Mouse (Mus musculus): ENCODE results near the gene Kidins220.

The Kidins220 gene

DNA sequence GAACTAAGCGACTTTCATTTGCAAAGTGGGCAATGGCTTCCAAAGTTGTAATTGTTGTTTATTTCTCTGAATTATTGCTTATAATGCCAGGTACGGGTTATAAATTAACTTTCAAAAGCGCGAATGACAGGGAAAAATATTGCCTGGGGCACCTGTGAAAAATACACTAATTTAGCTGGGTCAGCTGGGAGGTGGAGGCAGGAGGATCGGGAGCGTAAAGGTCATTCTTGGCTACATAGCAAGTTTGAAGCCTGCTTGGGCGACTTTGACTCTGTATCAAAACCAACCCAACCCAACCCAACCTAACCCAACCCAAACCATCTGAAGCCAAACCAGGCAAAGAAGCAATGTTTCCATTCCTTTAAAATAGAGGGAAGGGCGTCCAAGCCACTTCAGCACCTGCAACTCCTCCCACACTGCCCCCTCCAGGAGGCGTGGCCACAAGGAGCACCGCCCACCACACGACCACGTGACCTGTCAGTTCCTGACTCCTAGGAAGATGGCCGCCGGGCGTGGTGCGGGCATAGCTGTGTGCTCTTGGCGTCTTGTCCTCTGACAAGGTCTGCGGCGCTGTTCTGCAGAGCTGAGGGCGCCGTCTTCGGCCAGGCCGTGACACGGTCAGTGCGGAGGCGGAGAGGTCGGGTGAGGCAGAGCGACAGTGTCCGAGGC, at the start of gene Kidins220:
Kidins220 (plus strand) TSS at position 480 of the 669 bp plus-strand sequence.
- DNase-seq, result peak; percentile 98

GRCm38 (mm10) chr12:24925276-24925675, 49.4 kb upstream of the Kidins220 start:
- DNase-seq, result no peak

GRCm38 (mm10) chr12:24925684-24926083, 49.0 kb upstream of the Kidins220 start:
- no peak for DNase-seq

DNA sequence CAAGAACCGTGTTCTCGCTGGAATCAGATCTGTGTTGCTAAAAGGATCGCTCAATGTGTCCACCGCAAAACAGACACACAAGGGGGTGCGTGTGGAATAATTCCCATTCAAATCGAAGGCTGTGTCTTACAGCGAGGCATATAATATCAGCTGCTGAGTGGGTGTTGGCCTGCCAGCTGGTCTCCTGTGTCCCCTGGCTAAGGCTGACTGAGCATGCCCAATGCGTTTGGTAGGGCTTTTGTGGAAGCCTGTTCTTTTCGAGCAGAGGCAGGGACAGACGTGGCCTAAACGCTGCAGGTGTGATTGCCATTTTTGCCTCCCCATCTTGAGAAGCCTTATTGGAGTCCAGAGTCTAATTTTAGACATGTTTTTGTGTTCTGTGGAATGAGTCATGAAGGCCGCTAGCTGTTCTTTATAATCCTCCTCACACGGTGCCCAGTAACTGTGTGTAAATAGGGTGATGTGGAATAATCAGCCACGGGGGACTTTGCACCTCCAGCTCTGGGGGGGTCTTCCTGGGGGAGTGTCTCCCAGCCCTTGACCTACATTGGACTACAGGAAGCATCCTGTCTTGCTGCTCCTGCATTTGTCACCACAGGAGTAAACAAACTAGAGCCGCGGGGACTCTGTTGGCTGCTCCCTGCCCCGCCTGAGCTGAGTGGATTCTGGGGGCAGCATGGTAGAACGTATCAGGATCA, 46.5 kb upstream of the Kidins220 start:
- DNase-seq, result no peak

- DNase-seq, result no peak
Measured at GRCm38 (mm10) chr12:24929043-24929442, 45.7 kb upstream of the Kidins220 start.

GRCm38 (mm10) chr12:24930760-24931159, 44.0 kb upstream of the Kidins220 start:
- DNase-seq, result no peak

- DNase-seq, result no peak
Measured at GRCm38 (mm10) chr12:24932120-24932519, 42.6 kb upstream of the Kidins220 start.

DNA sequence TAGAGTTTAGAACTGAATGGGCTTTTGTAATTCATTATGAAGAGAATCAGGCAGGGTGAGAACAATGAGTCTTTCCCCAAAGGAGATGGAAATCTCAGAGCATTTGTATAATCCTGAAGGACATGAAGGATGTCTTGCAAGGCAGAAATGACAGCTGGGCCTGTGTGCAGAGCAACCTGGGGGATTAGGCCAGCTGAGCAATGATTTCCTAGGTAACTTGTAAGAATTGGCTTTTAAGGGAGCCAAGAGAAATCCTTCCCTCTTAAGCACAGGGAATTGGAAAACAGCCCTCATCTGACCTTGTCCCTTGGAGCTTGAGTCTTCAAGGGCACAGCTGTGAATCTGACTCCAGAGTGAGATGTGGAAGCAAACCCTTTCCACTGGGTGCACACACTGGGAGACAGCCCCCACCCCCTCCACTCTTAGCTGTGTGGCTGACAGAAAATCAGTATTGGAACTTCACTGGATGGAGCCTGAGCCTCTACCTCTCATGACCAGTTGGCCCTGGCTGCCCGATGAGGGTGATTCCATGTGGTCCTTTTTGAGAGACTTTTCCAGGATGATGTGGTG, 41.4 kb upstream of the Kidins220 start:
- DNase-seq, result no peak

DNA sequence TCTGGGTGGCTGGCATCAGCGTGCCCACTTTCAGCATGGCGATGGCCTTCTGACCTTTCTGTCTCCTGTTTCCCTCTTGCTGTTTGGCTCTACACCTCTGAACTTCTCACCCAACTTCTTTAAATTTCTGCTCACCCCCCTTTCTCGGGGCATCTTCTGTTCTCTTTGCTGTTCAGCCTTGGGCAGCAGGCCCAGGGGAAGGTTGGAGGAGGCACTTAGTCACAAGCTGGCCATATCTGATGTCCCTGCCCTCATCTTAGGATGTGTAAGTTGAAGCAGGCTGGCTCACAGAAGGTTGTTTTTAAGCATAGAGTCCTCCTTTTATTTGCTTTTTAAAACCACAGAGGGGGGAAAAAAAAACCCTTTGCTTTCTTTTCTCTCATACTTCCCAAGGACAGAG, 40.7 kb upstream of the Kidins220 start:
- no peak for DNase-seq

- no peak for DNase-seq
Measured at GRCm38 (mm10) chr12:24936281-24936680, 38.4 kb upstream of the Kidins220 start.

GRCm38 (mm10) chr12:24939372-24939771, 35.4 kb upstream of the Kidins220 start:
- no peak for DNase-seq

DNA sequence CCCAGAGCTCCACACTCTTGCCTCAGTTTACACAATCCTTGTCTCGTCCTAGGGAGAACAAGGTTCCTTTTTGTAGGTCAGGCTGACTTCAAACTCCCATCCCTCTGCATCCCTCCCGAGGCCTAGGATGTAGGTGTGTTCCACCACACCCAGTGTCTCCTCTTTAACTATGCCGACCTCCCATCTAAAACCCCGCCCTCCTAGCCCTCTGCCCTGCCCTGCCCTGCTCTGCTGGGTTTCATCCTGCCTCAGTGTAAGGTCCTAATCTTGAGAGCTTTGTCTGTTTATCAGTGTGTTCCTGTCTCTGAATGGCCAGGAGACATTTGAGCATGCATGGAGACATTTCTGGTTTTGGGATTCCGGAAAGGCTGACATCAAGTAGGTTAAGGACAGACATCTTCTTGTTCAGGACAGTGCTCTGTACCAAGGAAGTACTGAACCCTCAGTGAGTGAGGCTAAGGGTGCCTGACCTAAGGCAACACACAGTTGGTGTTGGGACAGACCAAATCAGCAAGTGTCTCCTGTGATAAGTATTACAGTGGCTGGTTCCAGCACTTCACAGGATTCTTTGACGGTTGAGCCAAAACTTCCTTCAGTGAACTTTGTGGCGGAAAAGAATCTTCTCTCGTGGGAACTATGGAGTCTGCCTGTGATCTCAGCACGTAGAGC, 32.0 kb upstream of the Kidins220 start:
- no peak for DNase-seq

- DNase-seq, result no peak
Measured at GRCm38 (mm10) chr12:24943427-24943826, 31.3 kb upstream of the Kidins220 start.

DNA sequence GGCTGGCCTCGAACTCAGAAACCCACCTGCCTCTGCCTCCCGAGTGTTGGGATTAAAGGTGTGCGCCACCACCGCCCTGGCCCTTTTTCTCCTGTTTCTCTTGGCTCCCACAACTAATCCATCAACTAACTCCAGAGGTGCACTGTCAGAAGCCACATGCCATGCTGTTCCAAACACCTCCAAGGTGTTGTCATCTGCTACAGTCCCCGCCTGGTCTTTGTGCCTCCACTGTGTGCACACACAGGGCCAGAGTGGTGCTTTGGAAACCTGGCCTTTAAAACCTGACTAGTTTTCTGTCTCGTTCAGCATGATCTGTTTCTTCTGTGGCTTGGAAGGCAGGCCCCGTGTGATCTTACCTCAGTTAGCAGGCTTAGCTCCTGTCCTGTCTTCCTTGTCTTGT, 30.1 kb upstream of the Kidins220 start:
- no peak for DNase-seq

DNA sequence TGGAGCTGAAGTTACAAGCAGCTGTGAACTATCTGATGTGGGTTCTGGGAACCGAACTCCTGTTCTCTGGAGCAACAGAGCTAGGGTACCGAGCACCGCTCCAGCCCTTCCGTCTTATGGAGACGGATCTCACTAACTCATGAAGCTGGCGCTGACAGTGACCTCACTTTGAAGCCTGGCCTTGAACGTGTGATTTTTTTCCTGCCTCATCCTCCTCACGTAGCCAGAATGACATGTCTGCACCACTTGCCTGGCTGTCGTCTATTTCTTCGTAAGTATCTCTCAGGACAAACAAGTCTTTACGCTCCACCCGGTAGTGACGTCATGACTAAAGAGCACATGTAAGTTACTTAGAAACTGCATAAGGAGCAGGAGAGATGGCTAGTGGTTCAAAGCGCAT, 27.7 kb upstream of the Kidins220 start:
- DNase-seq, result no peak

DNA sequence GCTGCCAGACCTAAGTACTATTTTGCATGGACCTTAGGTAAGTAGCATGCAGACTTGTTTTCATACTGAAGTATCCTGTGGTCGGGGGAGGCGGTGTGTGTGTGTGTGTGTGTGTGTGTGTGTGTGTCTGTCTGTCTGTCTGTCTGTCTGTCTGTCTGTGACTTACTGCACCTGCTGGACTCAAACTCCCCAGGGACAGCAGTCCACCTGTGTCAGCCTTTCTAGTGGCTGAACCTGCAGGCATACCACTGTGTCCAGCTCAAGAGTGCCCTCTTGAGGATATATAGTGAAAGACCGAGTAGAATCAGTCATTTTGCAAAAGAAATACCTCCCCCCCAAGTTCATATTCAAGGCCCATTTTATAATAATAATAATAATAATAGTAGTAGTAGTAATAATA, 26.4 kb upstream of the Kidins220 start:
- DNase-seq, result peak; percentile 34

GRCm38 (mm10) chr12:24950376-24951046, 24.2 kb upstream of the Kidins220 start:
- no peak for DNase-seq

DNA sequence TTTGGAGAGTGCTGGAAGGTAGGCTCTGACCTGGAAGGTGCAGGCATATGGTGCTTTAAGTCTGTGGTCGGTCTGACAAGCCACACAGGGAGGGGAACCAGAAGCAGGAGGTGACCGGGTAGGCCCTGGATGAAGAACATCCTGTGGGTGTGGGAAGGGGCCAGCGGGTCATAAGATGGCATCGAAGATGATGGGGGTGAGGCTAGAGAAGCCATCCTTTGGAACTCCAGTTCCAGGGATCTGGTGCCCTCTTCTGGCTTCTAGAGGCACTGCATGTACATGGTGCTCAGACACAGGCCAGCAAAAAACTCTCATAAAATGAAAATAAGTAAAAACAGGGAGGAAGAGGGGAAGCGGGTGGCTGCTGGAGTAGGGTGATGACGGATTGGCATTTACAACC, 22.6 kb upstream of the Kidins220 start:
- peak; percentile 74 for DNase-seq

DNA sequence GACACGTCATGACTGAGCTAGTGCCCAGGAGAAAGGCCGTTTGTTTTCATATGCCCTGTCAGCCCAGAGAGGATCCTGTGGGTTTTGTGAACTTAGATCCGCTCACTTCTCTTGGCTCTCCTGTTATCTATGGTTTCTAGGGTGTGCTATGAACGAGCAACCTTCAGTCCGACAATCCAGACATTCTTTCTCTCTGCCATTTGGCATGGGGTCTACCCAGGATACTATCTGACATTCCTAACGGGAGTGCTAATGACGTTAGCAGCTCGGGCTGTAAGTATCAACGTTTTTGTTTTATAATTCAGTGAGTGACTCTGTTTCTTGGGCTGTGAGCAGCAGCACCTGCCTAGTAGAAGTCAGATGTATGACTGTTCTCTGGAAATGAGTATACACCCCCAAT, 19.6 kb upstream of the Kidins220 start:
- no peak for DNase-seq

GRCm38 (mm10) chr12:24958526-24958925, 16.2 kb upstream of the Kidins220 start:
- peak; percentile 14 for DNase-seq

- DNase-seq, result peak; percentile 27
Measured at GRCm38 (mm10) chr12:24961821-24962220, 12.9 kb upstream of the Kidins220 start.

GRCm38 (mm10) chr12:24962362-24962967, 12.3 kb upstream of the Kidins220 start:
- DNase-seq, result peak; percentile 71
